Mouse (Mus musculus): ENCODE measurements at regions not wholly inside any gene's neighbourhood (a gene's known extent, or its start where the extent isn't known, plus 50 kb on each side); places are given as distances from the start of the nearest gene placed in this dataset.

DNA sequence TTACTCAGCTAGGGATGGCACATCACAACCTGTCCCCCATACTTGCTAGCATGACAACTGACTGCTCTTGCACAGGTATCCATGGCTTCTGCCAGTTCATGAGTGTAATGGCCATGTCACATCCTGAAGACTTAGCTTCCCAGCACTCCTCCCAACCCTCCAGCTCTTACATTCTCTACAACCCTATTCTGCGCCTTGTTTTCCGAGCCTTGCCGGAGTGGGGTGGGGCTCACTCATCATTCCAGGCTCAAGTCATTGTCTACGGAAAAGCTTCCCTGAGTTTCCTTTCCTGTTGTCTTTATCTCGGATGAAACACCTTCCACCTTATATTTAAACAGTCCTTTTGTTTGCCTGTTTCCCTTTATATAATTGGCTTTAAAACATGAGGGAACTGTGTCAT lies 69.6 kb downstream of the Prdm13 start:
- in situ Hi-C loops (cut with MboI, MseI) = no loop called here

GRCm38 (mm10) chr4:21614429-21614828 lies 71.3 kb downstream of the Prdm13 start:
- in situ Hi-C loops (cut with MboI, MseI) = no loop called here

GRCm38 (mm10) chr4:21611531-21612282 lies 74.1 kb downstream of the Prdm13 start:
- in situ Hi-C loops (cut with MboI, MseI) = no loop called here

GRCm38 (mm10) chr4:21598024-21598423 lies 87.7 kb downstream of the Prdm13 start:
- in situ Hi-C loops (cut with MboI, MseI) = loop anchor here in 1 of 2 experiments (25.0 kb wide), 1 partner anchor 1761 kb away; no protein-coding TSS in a partner anchor

GRCm38 (mm10) chr4:21547771-21548170 lies 138.0 kb downstream of the Prdm13 start:
- in situ Hi-C loops (cut with MboI, MseI) = loop anchor here (5.0 to 25.0 kb wide), 2 partner anchors 265 to 280 kb away; no protein-coding TSS in a partner anchor

DNA sequence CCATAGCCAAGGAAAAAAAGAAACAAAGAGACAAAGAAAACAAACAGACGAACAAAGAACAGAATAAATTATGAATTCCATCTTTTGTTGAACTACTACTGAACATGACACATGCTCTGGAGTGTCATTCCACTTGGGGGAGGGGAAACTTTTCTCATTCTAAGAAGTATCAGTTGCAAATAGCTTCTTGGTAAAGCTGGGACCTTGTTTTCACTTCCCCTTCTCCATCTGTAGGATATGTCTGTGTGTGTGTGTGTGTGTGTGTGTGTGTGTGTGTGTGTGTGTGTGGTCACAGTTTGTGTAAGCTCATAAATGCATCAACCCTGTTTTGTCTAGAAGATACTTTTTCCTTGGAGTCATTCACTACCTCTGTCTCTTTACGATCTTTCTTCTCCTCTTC lies 146.2 kb downstream of the Prdm13 start:
- in situ Hi-C loops (cut with MboI, MseI) = loop anchor here (5.0 to 25.0 kb wide), 2 partner anchors 153 to 273 kb away; no protein-coding TSS in a partner anchor

DNA sequence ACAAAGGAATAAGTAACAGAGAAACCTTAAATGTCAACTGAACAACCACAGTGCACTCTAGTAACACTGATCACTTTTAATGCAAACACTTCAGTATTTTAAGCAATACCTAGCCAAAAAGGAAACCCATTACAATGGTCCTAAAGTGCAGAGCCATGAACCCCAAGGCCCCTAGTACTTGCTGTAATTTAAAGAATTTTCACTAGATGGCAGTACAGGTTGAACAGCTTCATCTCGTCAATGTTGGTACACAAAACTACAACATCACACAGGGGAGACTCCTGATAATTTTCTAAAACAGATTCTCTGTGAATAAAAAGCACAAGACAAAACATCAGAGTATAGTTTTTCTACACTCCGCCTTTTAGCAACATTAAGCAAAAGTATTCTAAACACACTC lies 149.8 kb downstream of the Prdm13 start:
- in situ Hi-C loops (cut with MboI, MseI) = loop anchor here (5.0 to 25.0 kb wide), 2 partner anchors 156 to 276 kb away; no protein-coding TSS in a partner anchor

GRCm38 (mm10) chr4:21532186-21532585 lies 153.6 kb downstream of the Prdm13 start:
- in situ Hi-C loops (cut with MboI, MseI) = loop anchor here in 1 of 2 experiments (25.0 kb wide), 1 partner anchor 280 kb away; no protein-coding TSS in a partner anchor
